11 mouse cellular contexts compared by ENCODE assay signal in the genomic region with DNA sequence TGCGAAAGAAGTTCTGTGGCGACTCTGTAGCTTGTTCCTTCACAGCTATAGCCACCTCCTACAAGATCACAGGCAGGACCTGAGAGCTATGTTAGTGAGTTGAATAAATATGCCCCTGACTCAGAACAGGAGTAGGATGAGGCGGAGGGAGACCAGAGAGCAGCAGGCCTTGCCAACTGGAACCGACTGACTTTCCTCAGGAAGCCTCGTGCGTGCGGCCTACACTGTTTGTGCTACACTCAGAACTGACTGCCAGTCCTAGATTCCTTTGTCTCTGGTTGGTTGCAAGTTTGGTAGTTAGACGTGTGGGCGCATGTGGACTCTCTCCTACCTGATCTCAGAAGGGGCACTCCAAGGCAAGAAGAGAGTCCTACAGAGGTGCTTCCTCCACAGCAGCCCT. TPM values are rescaled to one million over a fixed set of nuclear protein-coding genes. Genes with fewer than 3 reads are reported as not detected.
DNase-seq lines count a peak whose midpoint lies in the region; ATAC-seq and TF ChIP-seq lines count a peak whose summit lies in the region.
"Had no signal": no experiment of that assay in that cellular context is flagged by ENCODE, and none has a peak within 500 bp of the region (broad histone marks: within the 10 kb centered on the region; RNA-seq: fewer than 3 reads in every experiment).

No protein-coding gene starts in this region.

- H3K27me3 ChIP-seq in E14TG2a.4 (ENCODE audit: insufficient read depth, low read length) = no peaks in the 10 kb centered on the region
- H3K27me3 ChIP-seq in limb, embryonic 10.5 days (ENCODE audit: low read depth, poor library complexity, severe bottlenecking) = no peaks in the 10 kb centered on the region

- H3K9me3 ChIP-seq in E14TG2a.4 (ENCODE audit: low read length) = no peaks in the 10 kb centered on the region
- no peaks in the 10 kb centered on the region for H3K9me3 ChIP-seq in limb, embryonic 10.5 days (replicated peaks)

- H3K4me3 ChIP-seq in gastrocnemius, adult 2 months = peak overlapping the region; percentile 45
- H3K4me3 ChIP-seq in E14TG2a.4 (replicated peaks; ENCODE audit: low read length) = 0 out of 2 replicates have a peak overlapping the region, but pooled peaks have one; percentile 4
- no peak overlapping the region for H3K4me3 ChIP-seq in limb, embryonic 10.5 days

- no peak for TF ChIP-seq CTCF in gastrocnemius, adult 2 months (IDR thresholded peaks at IDR 0.05)
- no peak for TF ChIP-seq CTCF in E14TG2a.4 (conservative IDR thresholded peaks at IDR 0.05; ENCODE audit: low read length)

- no peak for DNase-seq in gastrocnemius, adult 2 months
- no peak for DNase-seq in gastrocnemius, postnatal 14 days
- peak; percentile 30 for DNase-seq in layer of hippocampus, adult 9-11 months
- DNase-seq in layer of hippocampus, postnatal 25 days (ENCODE audit: extremely low spot score in 1 of 2, low spot score in 1 of 2) = no peak
- no peak for DNase-seq in limb, embryonic 10.5 days (ENCODE audit: low spot score)
- no peak for DNase-seq in ovary, postnatal 36 days (ENCODE audit: low spot score)
- DNase-seq: retina, postnatal 1 day had no signal

- H3K36me3 ChIP-seq in E14TG2a.4 (ENCODE audit: insufficient read depth, low read length) = no peaks in the 10 kb centered on the region
- no peaks in the 10 kb centered on the region for H3K36me3 ChIP-seq in limb, embryonic 10.5 days

- intact Hi-C loops in gastrocnemius, adult 2 months (cut with DNase I) = loop anchor here (5.0 kb wide), 1 partner anchor 57 kb away; no protein-coding TSS in a partner anchor
- intact Hi-C loops in gastrocnemius, postnatal 14 days (cut with DNase I; ENCODE audit: low total_unique reads) = no loop called here

- ATAC-seq in monocyte, adult 5-6 weeks (replicated peaks; ENCODE audit: insufficient number of reproducible peaks, low FRiP score, low TSS enrichment, poor library complexity, severe bottlenecking) = no peak
- ATAC-seq: activated CD4-positive, CD25-positive, alpha-beta regulatory T cell, adult 4 months; CD4-positive, CD25-positive, alpha-beta regulatory T cell, adult 4 months had no signal

- peak overlapping the region; percentile 94 for H3K27ac ChIP-seq in gastrocnemius, adult 2 months
- peak overlapping the region; percentile 7; the same call in 1 of the 2 replicates for H3K27ac ChIP-seq in limb, embryonic 10.5 days

- H3K4me1 ChIP-seq in E14TG2a.4 (replicated peaks; ENCODE audit: low read depth, low read length) = peaks cover 72% of the 10 kb centered on the region
- peaks cover 27% of the 10 kb centered on the region for H3K4me1 ChIP-seq in limb, embryonic 10.5 days

- 84% methylated on average over 9 of the region's 9 CpGs for WGBS in limb, embryonic 10.5 days

RNA-seq across cellular contexts. Expression of gene Auh, which starts 50.2 kb away (rescaled TPM):
- total RNA-seq in gastrocnemius, adult 2 months (2021) = 10 to 100 TPM; 74.0 to 94.1 TPM
- total RNA-seq in gastrocnemius, postnatal 14 days (2021) = 10 to 100 TPM; 47.4 to 65.3 TPM
- total RNA-seq in layer of hippocampus, postnatal 25 days (2021) = 100 to 1,000 TPM; 104 to 110 TPM
- 34.2 and 35.0 TPM in 2 replicates for polyA plus RNA-seq in limb, embryonic 10.5 days (2016; fragmentation: Nextera tagmentation; extraction: Ambion mirVana)
- total RNA-seq in monocyte, adult 5-6 weeks (2017) = 67.6 to 97.6 TPM (median 69.5 TPM) in 3 replicates
